Mouse (Mus musculus) cerebellum, adult 2 months (tissue): ENCODE measurements at regions not wholly inside any gene's neighbourhood (a gene's known extent, or its start where the extent isn't known, plus 50 kb on each side); places are given as distances from the start of the nearest gene placed in this dataset.

Experiments
- CTCF ChIP-seq: fragments of 200-500 bp; IDR thresholded peaks from 2 replicates; pipeline ENCODE4 v1.5.1; 2011; ENCODE audit warnings: low read depth, mild to moderate bottlenecking, control low read depth, low read length, moderate library complexity, borderline replicate concordance; ENCODE audit not compliant: insufficient read depth
- POLR2A ChIP-seq: fragments of 200-500 bp; IDR thresholded peaks from 2 replicates; pipeline ENCODE4 v1.6.1; 2011; ENCODE audit warnings: low read length, control low read depth, borderline replicate concordance; ENCODE audit not compliant: insufficient read depth

- no peak for TF ChIP-seq POLR2A
- TF ChIP-seq CTCF: no peak
Measured at GRCm38 (mm10) chr2:80884231-80884630, 267.2 kb downstream of the Nup35 start.
